Mouse (Mus musculus) neural tube, embryonic 12.5 days (tissue): ENCODE data around the gene Lrig1. TPM values are rescaled to one million over a fixed set of nuclear protein-coding genes. Genes with fewer than 3 reads are reported as not detected.

Source experiments
- ATAC-seq: fragments of 200-750 bp; cut with Nextera tagmentation; 2 replicates; pipeline ENCODE4 v1.8.0; 2017; ENCODE audit warnings: low read depth, mild to moderate bottlenecking, moderate TSS enrichment, moderate library complexity; ENCODE audit not compliant: low FRiP score
- H3K27ac ChIP-seq: fragments of 300-500 bp; sonication (generic); 2 replicates; pipeline ENCODE4 v1.5.1; 2016
- H3K27me3 ChIP-seq: fragments of 300-500 bp; sonication (generic); replicated peaks from 2 replicates; pipeline ENCODE4 v1.6.1; 2016; ENCODE audit warnings: mild to moderate bottlenecking
- H3K36me3 ChIP-seq: fragments of 300-500 bp; sonication (generic); 2 replicates; pipeline ENCODE4 v1.6.1; 2016; ENCODE audit warnings: mild to moderate bottlenecking
- H3K4me1 ChIP-seq: fragments of 300-500 bp; sonication (generic); 2 replicates; pipeline ENCODE4 v1.6.1; 2016
- H3K4me2 ChIP-seq: fragments of 300-500 bp; sonication (generic); replicated peaks from 2 replicates; pipeline ENCODE4 v1.6.1; 2016; ENCODE audit warnings: mild to moderate bottlenecking
- H3K4me3 ChIP-seq: fragments of 300-500 bp; sonication (generic); 2 replicates; pipeline ENCODE4 v1.5.1; 2016
- H3K9ac ChIP-seq: fragments of 300-500 bp; sonication (generic); 2 replicates; pipeline ENCODE4 v1.6.1; 2016; ENCODE audit warnings: mild to moderate bottlenecking
- H3K9me3 ChIP-seq: fragments of 300-500 bp; sonication (generic); 2 replicates; pipeline ENCODE4 v1.6.1; 2016; ENCODE audit warnings: mild to moderate bottlenecking
- WGBS: fragments of 180-500 bp; shearing (Covaris S2); methylation state at CpG from one replicate; pipeline ENCODE4 v1.1.7; 2016; 5-methylcytosine and 5-hydroxymethylcytosine counted together
- polyA plus RNA-seq: library from polyadenylated mRNA; unstranded; fragments of >200 nt; fragmentation: Nextera tagmentation; extraction: Ambion mirVana; gene quantifications from 2 replicates; pipeline ENCODE4 v1.2.1, GENCODE M21; 2016

The Lrig1 gene
- polyA plus RNA-seq, 1 experiment from 2014 or later = 20.4 TPM

- H3K27me3 ChIP-seq = no peaks in the 10 kb centered on the region
- 33% methylated on average over 15 of the region's 15 CpGs for WGBS
- H3K27ac ChIP-seq = no peak overlapping the region
- peak overlapping the region; percentile 24; the same call in 1 of the 2 replicates for H3K4me2 ChIP-seq
- ATAC-seq = no peak
- peaks cover 61% of the 10 kb centered on the region for H3K4me1 ChIP-seq
- H3K9ac ChIP-seq = no peak overlapping the region
- no peaks in the 10 kb centered on the region for H3K9me3 ChIP-seq
- no peaks in the 10 kb centered on the region for H3K36me3 ChIP-seq
- H3K4me3 ChIP-seq = no peak overlapping the region
These were observed 18.3 kb downstream of the Lrig1 start for GRCm38 (mm10) chr6:94681446-94682269.

GRCm38 (mm10) chr6:94680760-94681445, 19.1 kb downstream of the Lrig1 start:
- no peak overlapping the region for H3K4me2 ChIP-seq
- no peak for ATAC-seq
- H3K27ac ChIP-seq = no peak overlapping the region

GRCm38 (mm10) chr6:94679249-94679648, 20.7 kb downstream of the Lrig1 start:
- no peak overlapping the region for H3K4me3 ChIP-seq
- H3K9me3 ChIP-seq = no peaks in the 10 kb centered on the region
- H3K9ac ChIP-seq = no peak overlapping the region
- H3K4me2 ChIP-seq = no peak overlapping the region
- no peak overlapping the region for H3K27ac ChIP-seq
- no peak for ATAC-seq
- H3K36me3 ChIP-seq = no peaks in the 10 kb centered on the region
- 94% methylated on average over 1 of the region's 1 CpGs for WGBS
- H3K27me3 ChIP-seq = no peaks in the 10 kb centered on the region
- peaks cover 48% of the 10 kb centered on the region for H3K4me1 ChIP-seq

More at GRCm38 (mm10) chr6:94680760-94681445, 19.1 kb downstream of the Lrig1 start:
- Histone ChIP-seq H3K36me3 (no peaks in the 10 kb centered on the region), H3K4me1 (peaks cover 61% of the 10 kb centered on the region), H3K9ac (no peak overlapping the region), H3K9me3 (no peaks in the 10 kb centered on the region), H3K4me3 (no peak overlapping the region), H3K27me3 (no peaks in the 10 kb centered on the region)
- 35% methylated on average over 5 of the region's 5 CpGs for WGBS

- Histone ChIP-seq H3K27me3 (no peaks in the 10 kb centered on the region), H3K9me3 (no peaks in the 10 kb centered on the region), H3K9ac (no peak overlapping the region), H3K4me2 (no peak overlapping the region), H3K27ac (no peak overlapping the region), H3K36me3 (no peaks in the 10 kb centered on the region), H3K4me1 (peaks cover 44% of the 10 kb centered on the region), H3K4me3 (no peak overlapping the region)
- no peak for ATAC-seq
- WGBS = 25% methylated on average over 6 of the region's 6 CpGs
These were observed 21.4 kb downstream of the Lrig1 start for GRCm38 (mm10) chr6:94678377-94679164.

- H3K9me3 ChIP-seq = no peaks in the 10 kb centered on the region
- H3K9ac ChIP-seq = no peak overlapping the region
- H3K4me2 ChIP-seq = no peak overlapping the region
- no peaks in the 10 kb centered on the region for H3K36me3 ChIP-seq
- no peak for ATAC-seq
- peaks cover 40% of the 10 kb centered on the region for H3K4me1 ChIP-seq
- no peak overlapping the region for H3K27ac ChIP-seq
- no peak overlapping the region for H3K4me3 ChIP-seq
- no peaks in the 10 kb centered on the region for H3K27me3 ChIP-seq
- WGBS = 60% methylated on average over 3 of the region's 3 CpGs
These were observed 22.5 kb downstream of the Lrig1 start for GRCm38 (mm10) chr6:94677448-94677847.

- 71% methylated on average over 3 of the region's 3 CpGs for whole genome bisulfite sequencing
- H3K27ac ChIP-seq = no peak overlapping the region
- H3K9ac ChIP-seq = no peak overlapping the region
- no peak for ATAC-seq
- H3K4me1 ChIP-seq = peaks cover 35% of the 10 kb centered on the region
- no peaks in the 10 kb centered on the region for H3K9me3 ChIP-seq
- no peaks in the 10 kb centered on the region for H3K27me3 ChIP-seq
- no peak overlapping the region for H3K4me2 ChIP-seq
- no peaks in the 10 kb centered on the region for H3K36me3 ChIP-seq
- H3K4me3 ChIP-seq = no peak overlapping the region
These were observed 23.1 kb downstream of the Lrig1 start for GRCm38 (mm10) chr6:94676840-94677239.

GRCm38 (mm10) chr6:94676300-94676699, 23.7 kb downstream of the Lrig1 start:
- no peak for ATAC-seq
- Histone ChIP-seq H3K4me2 (no peak overlapping the region), H3K4me3 (no peak overlapping the region), H3K9me3 (no peaks in the 10 kb centered on the region), H3K27ac (no peak overlapping the region), H3K4me1 (peaks cover 29% of the 10 kb centered on the region), H3K36me3 (no peaks in the 10 kb centered on the region), H3K9ac (no peak overlapping the region), H3K27me3 (no peaks in the 10 kb centered on the region)
- 55% methylated on average over 7 of the region's 7 CpGs for WGBS

- WGBS = 88% methylated on average over 2 of the region's 2 CpGs
- Histone ChIP-seq H3K9ac (no peak overlapping the region), H3K9me3 (no peaks in the 10 kb centered on the region), H3K4me3 (no peak overlapping the region), H3K4me2 (no peak overlapping the region), H3K27ac (no peak overlapping the region), H3K4me1 (peaks cover 18% of the 10 kb centered on the region), H3K36me3 (no peaks in the 10 kb centered on the region), H3K27me3 (no peaks in the 10 kb centered on the region)
- no peak for ATAC-seq
These were observed 27.5 kb downstream of the Lrig1 start for GRCm38 (mm10) chr6:94672426-94672825.

- Histone ChIP-seq H3K4me1 (peaks cover 22% of the 10 kb centered on the region), H3K4me3 (no peak overlapping the region), H3K36me3 (no peaks in the 10 kb centered on the region), H3K27me3 (no peaks in the 10 kb centered on the region), H3K9ac (no peak overlapping the region), H3K9me3 (no peaks in the 10 kb centered on the region), H3K27ac (no peak overlapping the region), H3K4me2 (no peak overlapping the region)
- ATAC-seq = no peak
- WGBS = 77% methylated on average over 6 of the region's 6 CpGs
These were observed 30.6 kb downstream of the Lrig1 start for GRCm38 (mm10) chr6:94669370-94669769.

GRCm38 (mm10) chr6:94668204-94668863, 31.6 kb downstream of the Lrig1 start:
- no peak for ATAC-seq
- Histone ChIP-seq H3K36me3 (no peaks in the 10 kb centered on the region), H3K4me1 (peaks cover 19% of the 10 kb centered on the region), H3K4me3 (no peak overlapping the region), H3K9me3 (no peaks in the 10 kb centered on the region), H3K27me3 (no peaks in the 10 kb centered on the region), H3K27ac (no peak overlapping the region), H3K4me2 (no peak overlapping the region), H3K9ac (no peak overlapping the region)
- 44% methylated on average over 13 of the region's 13 CpGs for WGBS

GRCm38 (mm10) chr6:94667131-94667530, 32.8 kb downstream of the Lrig1 start:
- Histone ChIP-seq H3K36me3 (no peaks in the 10 kb centered on the region), H3K27ac (no peak overlapping the region), H3K4me2 (no peak overlapping the region), H3K9me3 (no peaks in the 10 kb centered on the region), H3K4me3 (no peak overlapping the region), H3K4me1 (peaks cover 19% of the 10 kb centered on the region), H3K27me3 (no peaks in the 10 kb centered on the region), H3K9ac (no peak overlapping the region)
- ATAC-seq = no peak
- whole genome bisulfite sequencing = 81% methylated on average over 4 of the region's 4 CpGs
